Mouse (Mus musculus): ENCODE measurements around the gene Il6ra.

Gene Il6ra

DNA sequence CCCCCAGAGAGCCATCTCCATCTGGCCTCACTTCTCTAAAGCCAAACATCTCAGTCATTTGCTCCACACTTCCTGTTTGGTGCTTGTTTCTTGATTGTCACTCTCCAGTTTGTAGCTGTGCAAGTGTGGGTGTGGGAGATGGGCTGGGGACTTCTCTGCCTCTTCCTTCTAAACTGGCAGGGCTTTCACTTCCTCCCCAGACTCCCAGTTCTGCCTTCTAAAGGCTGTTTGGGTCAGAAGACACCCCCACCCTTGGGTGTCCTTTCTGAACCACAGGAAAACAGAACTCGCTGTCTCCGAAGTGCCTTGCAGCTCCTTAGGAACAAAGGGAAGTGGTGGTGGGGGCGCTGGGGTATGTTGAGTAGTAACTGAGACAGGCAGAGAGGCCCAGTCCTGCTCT, 1.8 kb downstream of the Il6ra start:
- no peak for ATAC-seq (ENCODE audit: insufficient number of reproducible peaks, low FRiP score, low TSS enrichment)

DNA sequence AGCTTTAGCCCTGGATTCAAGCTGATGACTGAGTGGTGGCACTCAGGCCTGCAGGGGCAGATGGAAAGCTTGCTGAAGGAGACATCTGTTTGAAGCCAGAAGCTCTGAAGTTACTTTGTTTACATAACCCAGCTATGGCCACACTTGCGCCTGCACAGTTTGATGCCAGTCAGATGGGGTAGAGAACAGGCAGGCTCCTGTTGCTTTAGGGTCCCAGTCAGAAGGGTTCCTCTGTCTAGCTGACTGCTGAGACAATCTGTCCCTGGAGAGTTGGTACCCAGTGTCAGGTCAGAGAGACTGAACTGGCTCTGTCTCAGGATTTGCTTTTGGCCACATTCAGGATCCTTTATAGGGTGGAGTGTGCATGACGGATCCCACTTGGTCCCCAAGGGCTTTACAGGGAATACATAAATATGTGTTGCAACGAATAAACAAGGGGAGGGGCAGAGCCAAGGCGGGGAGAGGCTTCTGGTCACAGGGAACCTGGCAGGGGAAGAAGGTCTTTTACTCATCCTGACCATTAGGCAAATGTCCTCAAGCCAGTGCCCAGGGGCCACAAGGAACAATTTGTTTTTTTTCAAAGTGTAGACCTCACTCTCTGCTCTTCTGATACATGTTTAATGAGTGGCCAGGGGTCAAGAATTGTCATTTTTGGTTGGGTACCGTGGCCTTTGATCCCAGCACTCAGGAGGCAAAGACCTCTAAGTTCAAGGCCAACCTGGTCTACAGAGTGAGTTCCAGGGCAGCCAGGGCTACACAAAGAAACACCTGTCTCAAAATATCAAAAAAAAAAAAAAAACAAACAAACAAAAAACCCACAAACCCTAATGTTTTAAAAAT, 3.1 kb downstream of the Il6ra start:
- ATAC-seq (ENCODE audit: insufficient number of reproducible peaks, low FRiP score, low TSS enrichment): no peak

DNA sequence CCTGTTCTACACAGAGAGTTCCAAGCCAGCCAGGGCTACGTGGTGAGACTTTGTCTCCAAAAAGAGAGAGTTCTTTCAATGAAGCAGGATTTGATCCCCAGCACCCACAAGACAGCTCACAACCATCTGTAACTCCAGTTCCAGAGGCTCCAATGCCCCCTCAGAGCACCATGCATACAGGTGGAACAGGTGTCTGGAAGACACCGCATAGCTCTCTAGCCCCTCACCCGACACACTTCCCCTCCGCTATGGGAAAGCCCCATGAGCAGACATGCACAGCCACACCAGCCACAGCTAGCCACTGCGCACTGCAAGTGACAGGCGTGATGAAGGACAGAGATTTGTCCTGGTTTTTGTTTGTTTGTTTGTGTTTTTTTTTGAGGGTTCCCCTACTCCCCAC, 4.2 kb downstream of the Il6ra start:
- no peak for ATAC-seq (ENCODE audit: insufficient number of reproducible peaks, low FRiP score, low TSS enrichment)

DNA sequence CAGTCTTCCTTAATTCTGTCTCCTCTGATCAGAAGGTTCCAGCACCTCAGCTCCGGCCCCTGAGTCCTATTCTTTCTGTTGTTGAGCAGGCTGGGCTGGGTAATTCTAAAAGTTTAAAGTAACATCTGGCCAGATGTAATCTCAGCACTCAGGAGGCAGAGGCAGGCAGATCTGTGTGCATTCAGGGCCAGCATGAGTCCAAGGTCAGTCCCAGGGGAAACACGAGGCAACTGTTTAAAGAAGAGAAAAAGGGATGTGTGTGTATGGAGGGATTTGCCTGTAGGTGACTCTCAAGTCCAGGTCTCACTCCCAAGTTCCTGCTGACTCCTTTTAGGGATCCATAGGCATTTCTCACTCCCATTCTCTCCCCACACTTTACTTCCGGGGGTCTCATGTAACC, 5.2 kb downstream of the Il6ra start:
- ATAC-seq (ENCODE audit: insufficient number of reproducible peaks, low FRiP score, low TSS enrichment): no peak

DNA sequence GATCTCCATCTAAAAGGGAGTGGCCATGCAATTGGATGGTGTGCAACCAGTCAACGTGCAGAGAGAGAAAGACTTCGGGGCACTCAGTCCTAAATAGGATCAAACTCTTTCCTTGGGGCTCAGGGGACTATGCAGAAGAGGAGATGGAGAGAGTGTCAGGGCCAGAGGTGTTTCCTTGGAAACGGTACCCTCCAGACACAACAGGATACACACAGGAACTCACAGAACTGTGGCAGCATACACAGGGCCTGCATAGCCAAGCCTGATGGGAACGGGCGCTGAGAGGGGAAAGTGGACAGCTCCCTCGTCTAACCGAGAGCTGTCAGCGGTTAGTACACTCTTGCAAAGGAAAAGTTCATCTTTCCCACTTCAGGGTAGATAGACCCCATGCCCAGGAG, 13.5 kb downstream of the Il6ra start:
- no peak for ATAC-seq (ENCODE audit: insufficient number of reproducible peaks, low FRiP score, low TSS enrichment)

DNA sequence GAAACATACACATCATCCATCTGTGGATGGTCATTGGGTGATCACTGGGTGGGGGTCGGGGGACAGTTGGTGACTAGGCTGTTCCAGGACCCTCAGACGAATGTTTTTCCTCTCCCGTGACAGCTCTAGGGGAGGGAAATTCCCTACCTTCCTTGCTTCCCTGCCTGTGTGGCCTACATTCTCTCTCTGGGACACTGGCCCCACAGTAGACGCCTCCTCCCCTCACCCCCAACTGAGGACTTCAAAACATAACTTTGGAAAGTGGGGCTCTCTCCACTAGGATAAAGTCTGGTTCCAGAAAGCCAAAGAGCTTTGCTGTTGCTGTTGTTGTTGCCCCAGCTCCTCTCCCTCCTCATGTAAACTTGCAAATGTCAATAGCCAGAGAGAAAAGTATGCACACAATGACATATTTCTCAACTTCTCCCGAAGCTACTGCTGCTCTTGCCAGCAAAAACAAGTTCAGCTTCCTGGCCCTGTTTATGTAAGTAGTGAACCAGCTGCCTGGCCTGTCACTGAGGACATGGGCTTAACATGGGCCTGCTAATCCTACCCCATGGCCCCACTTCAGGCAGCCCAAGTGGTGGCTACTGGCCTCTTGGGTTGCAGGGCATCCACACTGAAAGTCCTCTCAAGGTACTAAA, 14.0 kb downstream of the Il6ra start:
- no peak for ATAC-seq (ENCODE audit: insufficient number of reproducible peaks, low FRiP score, low TSS enrichment)

DNA sequence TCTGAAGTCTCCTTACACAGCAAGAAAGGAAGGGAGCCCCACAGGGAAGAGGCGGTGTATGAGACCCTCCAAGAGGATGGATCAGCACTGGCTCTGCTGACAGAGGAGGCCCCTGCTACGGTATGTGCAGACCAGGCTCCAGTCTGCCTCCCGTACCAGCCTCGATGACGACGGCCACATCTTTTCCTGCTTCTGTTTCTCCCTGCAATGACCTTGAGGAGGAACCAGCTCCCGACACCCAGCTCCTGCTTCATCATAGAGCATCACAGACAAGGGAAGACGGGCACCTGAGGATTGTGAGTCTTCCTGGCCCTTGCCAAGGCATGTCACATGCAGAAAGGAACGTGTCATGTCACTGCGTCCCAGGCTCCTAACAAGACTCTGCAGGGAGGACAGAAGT, 15.0 kb downstream of the Il6ra start:
- no peak for ATAC-seq (ENCODE audit: insufficient number of reproducible peaks, low FRiP score, low TSS enrichment)

DNA sequence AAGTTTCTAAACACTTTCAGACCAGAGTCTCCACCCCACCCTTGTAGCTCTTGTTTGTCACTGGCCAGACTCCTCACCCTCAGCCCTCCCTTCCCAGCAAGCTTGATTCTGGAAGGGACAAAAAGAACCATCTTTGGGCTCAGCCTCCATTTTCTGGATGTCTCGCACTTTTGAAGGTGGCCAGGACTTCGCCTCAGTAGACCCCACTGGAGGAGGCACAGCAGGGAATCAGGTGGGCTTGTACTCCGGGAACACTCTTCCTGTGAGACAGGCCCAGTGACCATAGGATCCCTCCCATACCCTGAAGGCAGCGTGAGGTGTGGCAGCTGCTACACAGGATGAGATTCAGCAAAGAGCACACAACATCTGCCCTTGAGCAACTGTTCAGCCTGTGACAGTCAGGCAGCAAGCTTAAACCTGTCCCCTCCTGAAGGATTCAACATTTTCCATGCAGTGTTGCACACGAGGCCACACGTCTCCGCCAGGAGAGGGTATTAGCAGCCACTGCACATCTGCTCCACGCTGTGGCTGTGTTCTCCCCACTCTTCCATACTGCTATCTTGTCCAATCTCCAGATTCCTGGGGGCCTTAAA, 15.7 kb downstream of the Il6ra start:
- ATAC-seq (ENCODE audit: insufficient number of reproducible peaks, low FRiP score, low TSS enrichment): no peak

DNA sequence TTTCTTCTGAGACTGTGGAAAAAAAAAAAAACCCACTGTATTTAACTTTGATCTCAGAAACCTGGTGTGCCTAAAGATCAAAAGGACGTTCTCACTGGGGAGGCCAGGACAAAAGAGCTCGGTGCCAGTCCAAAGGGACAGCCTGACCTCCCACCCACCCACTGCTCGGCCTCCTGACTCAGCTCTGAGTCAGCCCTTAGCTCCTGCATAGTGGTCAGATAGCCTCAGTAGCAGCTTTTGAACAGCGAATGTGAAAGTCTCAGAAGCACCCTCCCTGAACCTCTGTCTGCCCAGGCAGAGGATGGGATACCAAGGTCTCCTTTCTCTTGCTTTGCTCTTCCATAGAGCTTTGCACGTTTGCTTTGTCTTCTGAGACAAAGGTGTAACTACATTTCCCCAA, 16.4 kb downstream of the Il6ra start:
- no peak for ATAC-seq (ENCODE audit: insufficient number of reproducible peaks, low FRiP score, low TSS enrichment)

DNA sequence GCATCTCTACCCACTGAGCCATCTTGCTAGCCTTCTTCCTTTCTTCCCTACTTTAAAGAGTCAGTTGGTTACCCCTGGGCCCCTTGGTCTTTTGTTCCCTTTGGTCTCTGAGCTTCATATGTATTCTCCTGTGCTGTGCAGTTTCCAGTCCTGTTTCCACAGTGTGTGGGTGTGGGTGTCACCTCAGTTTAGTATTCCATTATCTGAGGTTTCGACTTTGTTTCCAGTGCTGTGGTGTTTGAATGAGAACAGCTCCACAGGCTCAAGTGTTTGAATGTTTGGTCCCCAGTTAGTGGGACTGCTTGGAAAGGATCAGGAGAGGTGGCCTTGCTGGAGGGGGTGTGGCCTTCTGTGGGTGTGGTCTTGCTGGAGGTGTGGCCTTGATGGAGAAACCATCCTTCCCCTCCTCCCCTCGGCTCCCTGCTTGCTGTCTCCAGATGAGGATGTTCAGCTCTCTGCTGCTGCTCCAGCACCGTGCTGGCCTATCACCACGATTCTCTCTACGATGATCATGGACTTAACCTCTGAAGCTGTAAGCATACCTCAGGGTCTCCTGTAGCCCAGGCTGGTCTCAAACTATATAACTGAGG, 20.4 kb downstream of the Il6ra start:
- ATAC-seq (ENCODE audit: insufficient number of reproducible peaks, low FRiP score, low TSS enrichment): no peak

DNA sequence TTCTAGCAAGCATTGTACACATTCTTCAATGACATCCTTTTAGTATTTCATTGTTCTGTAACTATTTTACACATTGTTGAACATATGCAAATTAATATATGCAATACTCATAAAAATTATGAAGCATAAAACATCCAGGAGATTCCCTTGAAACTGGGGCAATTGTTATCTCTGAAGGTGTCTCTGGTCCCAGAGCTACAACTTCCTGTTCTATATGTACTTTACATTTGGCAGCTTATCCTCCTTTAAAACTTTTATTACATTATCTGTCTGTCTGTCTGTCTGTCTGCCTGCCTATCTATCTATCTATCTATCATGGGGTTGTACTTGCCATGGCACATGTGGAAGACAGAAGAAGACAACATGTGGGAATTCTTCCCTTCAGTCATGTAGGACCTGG, 21.3 kb downstream of the Il6ra start:
- no peak for ATAC-seq (ENCODE audit: insufficient number of reproducible peaks, low FRiP score, low TSS enrichment)

DNA sequence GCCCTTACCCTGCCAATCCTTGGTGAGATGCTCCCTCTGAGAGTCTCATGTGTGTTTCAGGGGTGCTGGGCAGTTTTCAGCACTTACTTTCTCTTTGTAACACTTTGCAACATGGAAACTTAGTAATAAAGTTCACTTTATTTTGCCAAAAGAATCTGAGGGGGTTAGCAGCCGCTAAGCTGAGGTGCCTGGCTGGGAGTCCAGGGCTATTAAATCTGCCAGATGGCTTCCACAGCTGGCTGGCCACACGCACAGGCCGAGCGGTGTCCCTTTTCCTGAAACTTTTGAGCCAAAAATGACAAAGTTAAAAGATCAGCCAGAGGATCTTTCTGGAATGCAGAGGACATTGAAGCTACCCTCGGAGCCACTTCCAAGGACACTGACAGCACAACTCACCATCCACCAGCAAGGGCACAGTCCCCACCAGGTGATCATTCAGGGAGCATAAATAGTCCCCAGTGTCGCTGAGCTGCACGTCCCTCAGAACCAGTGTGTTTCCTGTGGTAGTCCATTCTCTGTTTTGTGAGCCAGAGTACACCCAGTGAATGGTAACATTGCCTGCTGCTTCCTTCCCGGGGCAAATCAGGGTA, 23.1 kb downstream of the Il6ra start:
- no peak for ATAC-seq (ENCODE audit: insufficient number of reproducible peaks, low FRiP score, low TSS enrichment)

DNA sequence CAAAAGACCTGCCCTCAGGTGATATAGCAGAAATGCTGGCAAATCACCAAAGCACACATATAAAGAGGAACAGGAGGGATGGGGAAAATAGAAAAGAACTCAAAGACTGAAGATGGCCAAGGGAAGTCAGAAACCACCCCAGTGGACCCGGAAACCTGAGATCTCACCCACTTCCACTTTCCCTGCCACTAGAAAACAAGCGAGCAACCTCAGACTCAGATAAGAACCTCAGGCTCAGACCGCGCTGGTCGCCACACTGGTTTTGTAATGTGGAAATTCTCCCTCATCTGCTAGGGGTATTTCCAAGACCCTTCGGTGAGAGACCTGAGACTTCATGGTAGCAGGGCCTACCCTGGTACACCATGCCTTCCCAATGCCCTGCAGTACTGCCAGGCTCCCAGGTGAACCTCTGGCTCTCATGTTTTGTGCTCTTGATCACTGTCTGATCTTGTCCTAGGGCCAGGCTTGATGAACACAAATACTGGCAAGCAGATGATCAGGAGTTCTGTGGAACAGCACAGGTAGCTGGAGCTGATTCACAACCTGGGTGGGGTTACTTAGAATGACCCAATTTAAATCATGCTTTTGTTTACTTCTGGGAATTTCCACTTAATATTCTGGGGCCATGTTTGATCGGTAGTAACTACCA, 25.3 kb downstream of the Il6ra start:
- ATAC-seq (ENCODE audit: insufficient number of reproducible peaks, low FRiP score, low TSS enrichment): no peak

DNA sequence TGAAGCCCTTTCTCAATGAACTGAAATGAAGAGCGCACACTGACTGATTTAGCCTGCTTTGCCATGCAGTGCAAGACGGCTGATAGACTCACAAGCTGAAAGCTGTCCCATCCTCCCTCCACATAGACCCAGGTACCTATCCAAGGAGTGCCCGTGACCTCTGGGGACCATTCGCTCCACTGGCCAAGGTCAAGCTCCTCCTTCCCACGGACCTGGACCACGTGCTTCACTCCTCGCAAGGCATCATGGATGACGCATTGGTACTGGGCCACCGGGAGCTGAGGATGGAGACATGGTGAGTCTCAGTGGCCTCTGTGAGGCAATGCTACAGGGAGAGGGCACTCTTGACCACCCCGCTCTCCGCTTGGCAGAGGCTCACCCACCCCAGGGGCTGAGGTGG, 27.2 kb downstream of the Il6ra start:
- ATAC-seq (ENCODE audit: insufficient number of reproducible peaks, low FRiP score, low TSS enrichment): no peak; the same call in 1 of the 2 replicates

DNA sequence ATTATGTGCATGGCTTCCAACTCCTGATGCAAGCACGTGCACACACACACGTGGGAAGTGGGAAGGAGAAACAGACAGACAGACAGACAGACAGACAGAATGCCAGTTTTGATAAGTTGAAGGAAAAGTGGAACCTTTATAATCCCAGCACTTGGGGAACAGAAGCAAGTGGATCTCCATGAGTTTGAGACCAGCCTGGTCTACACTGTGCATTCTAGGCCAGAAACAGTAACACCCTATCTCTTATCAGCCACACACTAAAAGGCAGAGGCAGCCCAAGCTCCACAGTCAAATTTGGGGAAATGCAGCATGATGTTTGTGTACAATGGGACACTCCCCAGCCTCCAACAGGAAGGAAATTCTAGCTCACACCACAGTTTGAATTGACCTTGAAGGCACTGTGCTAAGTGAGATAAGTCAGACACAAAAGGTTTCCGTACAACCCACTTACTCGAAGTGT, 29.4 kb downstream of the Il6ra start:
- no peak for ATAC-seq (ENCODE audit: insufficient number of reproducible peaks, low FRiP score, low TSS enrichment)

DNA sequence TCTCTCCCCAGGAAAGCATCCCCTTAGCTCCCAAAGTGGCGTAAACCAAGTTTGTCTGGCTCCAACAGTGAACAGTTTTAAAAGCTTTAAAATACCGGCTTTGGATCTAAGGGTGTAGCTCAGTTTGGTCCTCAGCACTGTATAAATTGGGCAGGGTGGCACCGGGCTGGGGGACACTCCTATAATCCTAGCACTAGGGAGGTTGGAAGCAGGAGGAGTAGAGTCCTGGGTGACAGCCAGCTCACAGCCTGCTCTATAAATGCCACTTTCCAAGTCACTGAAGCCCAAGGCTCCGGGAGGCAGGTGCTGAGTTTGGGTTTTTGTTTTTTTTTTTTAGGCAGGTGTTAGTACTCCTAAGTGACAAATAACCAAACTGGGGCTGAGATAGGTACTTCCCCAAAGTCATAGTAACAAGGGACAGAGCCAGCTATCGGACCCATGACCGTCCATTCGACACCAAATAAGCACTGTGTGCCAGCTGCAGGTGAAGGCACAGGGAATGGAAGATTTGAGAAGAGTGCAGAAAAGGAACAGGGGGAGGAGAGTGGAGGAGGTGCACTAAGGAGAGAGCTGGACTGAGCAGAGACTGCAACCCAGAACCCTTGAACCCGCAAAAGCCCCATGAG, 30.3 kb downstream of the Il6ra start:
- no peak for ATAC-seq (ENCODE audit: insufficient number of reproducible peaks, low FRiP score, low TSS enrichment)

DNA sequence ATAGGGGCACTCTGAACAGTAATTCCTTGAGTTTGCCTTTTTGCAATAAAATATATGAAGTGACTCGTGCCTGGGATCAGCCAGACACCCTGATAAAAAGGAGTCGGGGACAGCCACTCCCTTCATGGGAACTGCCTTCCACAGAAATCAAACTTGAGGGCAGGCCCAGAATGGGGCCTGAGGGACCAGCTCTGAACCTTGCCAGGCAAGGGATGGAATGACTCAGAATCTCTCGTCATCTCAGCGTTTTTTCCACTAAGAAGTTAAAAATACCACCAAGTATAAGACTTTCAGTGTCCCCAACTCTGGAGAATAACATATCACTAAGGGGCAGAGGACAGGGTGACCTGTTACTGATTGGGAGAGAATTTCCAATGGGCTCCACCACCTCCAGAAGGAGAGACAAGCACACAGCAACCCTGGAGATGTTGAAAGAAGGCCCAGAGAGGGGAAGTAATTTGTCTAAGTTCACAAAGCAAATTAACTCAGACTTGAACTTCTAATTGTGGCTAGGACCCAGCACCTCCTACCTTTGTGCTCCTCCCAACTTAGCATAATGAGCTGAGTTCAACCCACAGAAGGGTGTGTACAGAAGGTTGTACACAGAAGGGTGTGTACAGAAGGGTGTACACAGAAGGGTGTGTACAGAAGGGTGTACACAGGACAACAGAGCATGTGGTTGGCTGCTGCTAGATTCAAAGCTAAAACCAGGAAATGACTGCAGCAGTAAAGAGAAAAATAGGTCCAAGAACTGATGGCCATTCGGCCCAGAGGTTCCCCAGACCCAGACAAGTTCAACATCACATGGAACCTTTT, 32.8 kb downstream of the Il6ra start:
- ATAC-seq (ENCODE audit: insufficient number of reproducible peaks, low FRiP score, low TSS enrichment): no peak

DNA sequence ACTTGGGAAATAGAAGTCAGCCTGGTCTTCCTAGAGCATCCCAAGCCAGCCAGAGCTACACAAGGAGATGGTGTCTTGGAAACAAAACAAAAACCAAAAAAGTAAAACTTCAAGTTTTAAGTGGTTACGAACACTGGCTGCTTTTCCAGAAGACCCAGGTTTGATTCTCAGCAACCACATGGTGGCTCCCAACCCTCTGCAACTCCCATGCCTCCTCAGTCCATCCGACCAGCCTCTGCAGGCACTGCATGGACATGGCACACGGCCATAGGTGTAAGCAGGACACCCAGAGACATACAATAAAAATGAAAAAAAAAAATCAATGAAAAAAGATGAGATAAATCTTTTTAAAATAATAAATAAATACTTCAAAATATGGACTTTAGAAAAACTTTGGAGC, 33.7 kb downstream of the Il6ra start:
- no peak for ATAC-seq (ENCODE audit: insufficient number of reproducible peaks, low FRiP score, low TSS enrichment)

DNA sequence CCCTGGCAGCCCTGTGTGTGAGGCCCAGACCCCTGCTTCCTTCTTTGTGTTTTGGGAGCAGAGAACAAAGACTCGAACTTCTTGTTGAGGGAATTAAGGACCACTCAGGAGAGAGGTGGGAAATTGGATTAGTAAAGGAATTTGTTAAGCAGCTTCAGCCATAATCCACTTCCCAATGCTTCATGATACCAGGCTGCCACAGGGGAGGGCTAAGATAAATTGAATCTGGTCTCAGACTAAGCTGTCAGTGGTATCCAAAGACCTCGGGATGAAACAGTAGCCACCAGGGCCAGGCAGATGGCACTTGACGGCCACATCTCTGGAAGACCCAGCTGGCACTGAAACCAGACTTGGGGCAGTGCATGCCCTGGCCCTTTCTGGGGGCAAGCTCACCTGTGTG, 34.5 kb downstream of the Il6ra start:
- no peak for ATAC-seq (ENCODE audit: insufficient number of reproducible peaks, low FRiP score, low TSS enrichment)

Data from cerebellum, adult (tissue).